Mouse (Mus musculus) E14TG2a.4 (cell line): ENCODE data around the gene Myoz2.

Experiments
- H3K27me3 ChIP-seq: 2 replicates; pipeline ENCODE4 v1.6.1; 2014; ENCODE audit warnings: low read length, control low read depth; ENCODE audit not compliant: insufficient read depth
- H3K36me3 ChIP-seq: 2 replicates; pipeline ENCODE4 v1.6.1; 2014; ENCODE audit warnings: low read length, control low read depth; ENCODE audit not compliant: insufficient read depth
- H3K4me1 ChIP-seq: replicated peaks from 2 replicates; pipeline ENCODE4 v1.6.1; 2014; ENCODE audit warnings: low read depth, low read length, control low read depth
- H3K4me3 ChIP-seq: replicated peaks from 2 replicates; pipeline ENCODE4 v1.5.1; 2014; ENCODE audit warnings: mild to moderate bottlenecking, low read length
- H3K9me3 ChIP-seq: 2 replicates; pipeline ENCODE4 v1.6.1; 2014; ENCODE audit warnings: low read length, control low read depth
- CTCF ChIP-seq: conservative IDR thresholded peaks from 2 replicates; pipeline ENCODE4 v1.5.1; 2014; ENCODE audit warnings: low read length
- NANOG ChIP-seq: IDR thresholded peaks from 2 replicates; pipeline ENCODE4 v1.6.1; 2014; ENCODE audit warnings: borderline replicate concordance, low read length, mixed read lengths
- POU5F1 ChIP-seq: IDR thresholded peaks from 2 replicates; pipeline ENCODE4 v1.6.1; 2014; ENCODE audit warnings: low read length, borderline replicate concordance

Myoz2 gene

DNA sequence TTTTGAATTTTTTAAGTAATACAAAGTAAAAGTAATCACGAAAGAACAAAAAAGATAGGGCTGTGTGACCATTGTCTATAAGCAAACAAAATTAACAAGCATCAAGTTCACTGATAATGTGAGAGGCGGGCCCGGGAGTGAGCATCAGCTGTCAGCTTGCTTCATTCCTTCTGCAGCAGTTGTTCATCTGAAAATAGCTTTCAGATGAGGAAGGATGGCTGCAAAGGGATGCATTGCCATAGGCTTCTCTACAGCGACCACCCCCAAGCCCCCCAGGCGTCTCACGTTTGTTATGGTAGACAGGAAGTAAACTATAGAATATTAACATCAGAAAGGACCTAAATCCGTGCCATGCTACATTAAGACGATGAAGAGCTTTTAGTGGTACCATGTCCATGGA lies 1.0 kb downstream of the Myoz2 start:
- Histone ChIP-seq H3K27me3 (no peaks in the 10 kb centered on the region), H3K36me3 (no peaks in the 10 kb centered on the region), H3K9me3 (no peaks in the 10 kb centered on the region), H3K4me3 (no peak overlapping the region), H3K4me1 (no peaks in the 10 kb centered on the region)
- TF ChIP-seq NANOG, result no peak
- TF ChIP-seq POU5F1, result no peak
- TF ChIP-seq CTCF, result no peak

GRCm38 (mm10) chr3:123025634-123026033 lies 9.2 kb downstream of the Myoz2 start:
- no peaks in the 10 kb centered on the region for H3K9me3 ChIP-seq
- no peaks in the 10 kb centered on the region for H3K27me3 ChIP-seq
- H3K36me3 ChIP-seq, result no peaks in the 10 kb centered on the region
- TF ChIP-seq CTCF, result no peak
- TF ChIP-seq NANOG, result no peak
- no peak for TF ChIP-seq POU5F1
- H3K4me3 ChIP-seq, result no peak overlapping the region
- H3K4me1 ChIP-seq, result no peaks in the 10 kb centered on the region

GRCm38 (mm10) chr3:123024496-123025234 lies 10.2 kb downstream of the Myoz2 start:
- Histone ChIP-seq H3K27me3 (no peaks in the 10 kb centered on the region), H3K9me3 (no peaks in the 10 kb centered on the region), H3K4me3 (no peak overlapping the region), H3K36me3 (no peaks in the 10 kb centered on the region), H3K4me1 (no peaks in the 10 kb centered on the region)
- TF ChIP-seq NANOG, result no peak
- TF ChIP-seq POU5F1, result no peak
- TF ChIP-seq CTCF, result no peak

- Histone ChIP-seq H3K9me3 (no peaks in the 10 kb centered on the region), H3K4me1 (no peaks in the 10 kb centered on the region), H3K4me3 (no peak overlapping the region), H3K27me3 (no peaks in the 10 kb centered on the region), H3K36me3 (no peaks in the 10 kb centered on the region)
- no peak for TF ChIP-seq POU5F1
- no peak for TF ChIP-seq NANOG
- no peak for TF ChIP-seq CTCF
Observed at GRCm38 (mm10) chr3:123018792-123019191, 16.0 kb downstream of the Myoz2 start.

DNA sequence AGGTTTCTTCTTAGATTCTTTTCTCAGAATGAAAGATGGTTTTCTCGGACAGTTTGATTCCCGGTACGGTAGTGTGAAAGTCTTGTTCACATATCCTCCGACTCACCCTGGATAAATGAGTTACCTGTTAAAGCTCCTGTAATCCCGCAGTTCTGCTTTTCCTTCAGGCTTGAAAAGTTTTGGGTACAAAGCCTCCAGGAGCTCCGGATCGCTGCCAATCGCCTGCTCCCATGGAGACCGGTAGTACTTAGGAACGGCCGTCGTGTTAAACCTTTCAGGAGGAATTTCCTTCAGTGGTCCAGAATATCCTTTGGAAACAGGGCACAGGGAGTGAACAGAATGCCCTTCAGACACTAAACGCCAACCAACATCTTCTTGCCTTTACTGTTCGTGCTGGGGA lies 21.3 kb downstream of the Myoz2 start:
- H3K36me3 ChIP-seq, result no peaks in the 10 kb centered on the region
- H3K4me3 ChIP-seq, result no peak overlapping the region
- no peak for TF ChIP-seq CTCF
- no peak for TF ChIP-seq POU5F1
- no peak for TF ChIP-seq NANOG
- H3K9me3 ChIP-seq, result no peaks in the 10 kb centered on the region
- no peaks in the 10 kb centered on the region for H3K27me3 ChIP-seq
- H3K4me1 ChIP-seq, result no peaks in the 10 kb centered on the region

GRCm38 (mm10) chr3:123009417-123009816 lies 25.4 kb downstream of the Myoz2 start:
- H3K27me3 ChIP-seq, result no peaks in the 10 kb centered on the region
- H3K4me1 ChIP-seq, result no peaks in the 10 kb centered on the region
- no peaks in the 10 kb centered on the region for H3K9me3 ChIP-seq
- H3K4me3 ChIP-seq, result no peak overlapping the region
- TF ChIP-seq NANOG (no peak), CTCF (no peak), POU5F1 (no peak)
- no peaks in the 10 kb centered on the region for H3K36me3 ChIP-seq

GRCm38 (mm10) chr3:123007386-123007785 lies 27.4 kb downstream of the Myoz2 start:
- Histone ChIP-seq H3K27me3 (no peaks in the 10 kb centered on the region), H3K36me3 (no peaks in the 10 kb centered on the region), H3K9me3 (no peaks in the 10 kb centered on the region), H3K4me3 (no peak overlapping the region), H3K4me1 (no peaks in the 10 kb centered on the region)
- no peak for TF ChIP-seq NANOG
- no peak for TF ChIP-seq CTCF
- no peak for TF ChIP-seq POU5F1

GRCm38 (mm10) chr3:123001053-123001452 lies 33.8 kb downstream of the Myoz2 start:
- Histone ChIP-seq H3K4me1 (no peaks in the 10 kb centered on the region), H3K4me3 (no peak overlapping the region), H3K9me3 (no peaks in the 10 kb centered on the region), H3K27me3 (no peaks in the 10 kb centered on the region), H3K36me3 (no peaks in the 10 kb centered on the region)
- TF ChIP-seq NANOG (no peak), CTCF (no peak), POU5F1 (no peak)

DNA sequence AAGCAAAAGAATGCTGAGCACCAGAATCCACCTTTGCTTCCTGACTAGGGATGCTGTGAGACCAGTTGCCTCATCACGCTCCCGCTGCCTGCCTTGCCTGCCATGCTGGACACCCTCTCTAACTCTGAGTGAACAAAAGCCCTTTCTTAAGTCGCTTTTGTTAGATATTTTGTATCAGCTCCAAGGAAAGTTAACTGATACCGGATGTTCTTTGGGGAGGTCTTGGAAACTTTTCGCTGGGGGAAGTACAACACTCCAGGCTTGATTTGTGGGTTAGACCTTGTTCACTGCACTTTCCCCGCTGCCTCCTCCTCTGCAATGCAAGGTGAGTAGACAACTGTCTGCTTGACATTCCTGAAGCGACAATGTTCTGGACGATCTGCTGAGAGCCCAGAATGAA lies 36.3 kb downstream of the Myoz2 start:
- Histone ChIP-seq H3K36me3 (no peaks in the 10 kb centered on the region), H3K4me3 (no peak overlapping the region), H3K4me1 (no peaks in the 10 kb centered on the region), H3K9me3 (no peaks in the 10 kb centered on the region), H3K27me3 (no peaks in the 10 kb centered on the region)
- no peak for TF ChIP-seq CTCF
- TF ChIP-seq POU5F1, result no peak
- no peak for TF ChIP-seq NANOG
